8 mouse cellular contexts compared by ENCODE assay signal in genomic region chr5:111178324-111179076, GRCm38 (mm10).
DNase-seq lines count a peak whose midpoint lies in the region; ATAC-seq lines count a peak whose summit lies in the region.

No protein-coding gene starts in this region.

- no peak for DNase-seq in midbrain, embryonic 10.5 days (ENCODE audit: low spot score)
- no peak for DNase-seq in midbrain, embryonic 11.5 days (ENCODE audit: low spot score, missing footprints)
- DNase-seq in lung, postnatal 25 days (ENCODE audit: low spot score), result peak; percentile 77
- DNase-seq in spleen, adult 12 weeks (ENCODE audit: low spot score), result peak; percentile 58
- DNase-seq in cerebellum, adult 9-11 months, result no peak
- no peak for DNase-seq in right cerebral cortex, postnatal 4 days

- H3K4me1 ChIP-seq in midbrain, embryonic 10.5 days, result peaks cover 51% of the 10 kb centered on the region
- H3K4me1 ChIP-seq in midbrain, embryonic 11.5 days (ENCODE audit: control insufficient read depth, insufficient read depth, low read length), result peaks cover 15% of the 10 kb centered on the region
- peaks cover 24% of the 10 kb centered on the region for H3K4me1 ChIP-seq in heart, embryonic 12.5 days (replicated peaks)
- H3K4me1 ChIP-seq in kidney, embryonic 16.5 days (ENCODE audit: insufficient read depth, low read length), result peaks cover 73% of the 10 kb centered on the region

- H3K4me3 ChIP-seq in midbrain, embryonic 10.5 days, result no peak overlapping the region
- H3K4me3 ChIP-seq in midbrain, embryonic 11.5 days (ENCODE audit: low read depth, low read length), result no peak overlapping the region
- H3K4me3 ChIP-seq in heart, embryonic 12.5 days, result no peak overlapping the region
- no peak overlapping the region for H3K4me3 ChIP-seq in kidney, embryonic 16.5 days (ENCODE audit: low read length)

- no peaks in the 10 kb centered on the region for H3K27me3 ChIP-seq in midbrain, embryonic 10.5 days (ENCODE audit: low read depth, poor library complexity, severe bottlenecking)
- H3K27me3 ChIP-seq in midbrain, embryonic 11.5 days (ENCODE audit: control insufficient read depth, insufficient read depth, low read length), result no peaks in the 10 kb centered on the region
- H3K27me3 ChIP-seq in heart, embryonic 12.5 days (replicated peaks), result peaks cover 8% of the 10 kb centered on the region
- no peaks in the 10 kb centered on the region for H3K27me3 ChIP-seq in kidney, embryonic 16.5 days (ENCODE audit: insufficient read depth, low read length)

- no peak for ATAC-seq in midbrain, embryonic 11.5 days (ENCODE audit: low FRiP score)
- no peak for ATAC-seq in heart, embryonic 12.5 days (ENCODE audit: insufficient number of reproducible peaks, low FRiP score)
- peak; percentile 69 for ATAC-seq in kidney, embryonic 16.5 days (ENCODE audit: low FRiP score, low TSS enrichment)

- no peaks in the 10 kb centered on the region for H3K9me3 ChIP-seq in midbrain, embryonic 10.5 days (replicated peaks)
- H3K9me3 ChIP-seq in midbrain, embryonic 11.5 days (ENCODE audit: control insufficient read depth, low read length), result no peaks in the 10 kb centered on the region
- no peaks in the 10 kb centered on the region for H3K9me3 ChIP-seq in heart, embryonic 12.5 days (replicated peaks)
- no peaks in the 10 kb centered on the region for H3K9me3 ChIP-seq in kidney, embryonic 16.5 days (ENCODE audit: low read length)

- no peak overlapping the region for H3K4me2 ChIP-seq in midbrain, embryonic 11.5 days
- no peak overlapping the region for H3K4me2 ChIP-seq in heart, embryonic 12.5 days
- H3K4me2 ChIP-seq in kidney, embryonic 16.5 days (replicated peaks; ENCODE audit: low read depth, low read length), result peak overlapping the region; percentile 42

- H3K9ac ChIP-seq in midbrain, embryonic 11.5 days (ENCODE audit: low read length), result no peak overlapping the region
- H3K9ac ChIP-seq in heart, embryonic 12.5 days, result no peak overlapping the region
- H3K9ac ChIP-seq in kidney, embryonic 16.5 days (replicated peaks; ENCODE audit: low read length), result peak overlapping the region; percentile 47

- H3K27ac ChIP-seq in midbrain, embryonic 10.5 days (replicated peaks), result peak overlapping the region; percentile 47; the same call in 1 of the 2 replicates
- H3K27ac ChIP-seq in midbrain, embryonic 11.5 days (ENCODE audit: low read depth, low read length), result no peak overlapping the region
- H3K27ac ChIP-seq in heart, embryonic 12.5 days (ENCODE audit: poor library complexity, severe bottlenecking), result 0 out of 2 replicates have a peak overlapping the region, but pooled peaks have one; percentile 14
- H3K27ac ChIP-seq in kidney, embryonic 16.5 days (ENCODE audit: low read length), result peak overlapping the region; percentile 90

- H3K36me3 ChIP-seq in midbrain, embryonic 10.5 days, result peaks cover 5% of the 10 kb centered on the region
- H3K36me3 ChIP-seq in midbrain, embryonic 11.5 days (ENCODE audit: control insufficient read depth, insufficient read depth, low read length), result no peaks in the 10 kb centered on the region
- peaks cover 6% of the 10 kb centered on the region for H3K36me3 ChIP-seq in heart, embryonic 12.5 days
- 0 out of 2 replicates have a peak, but pooled peaks cover 3% of the 10 kb centered on the region for H3K36me3 ChIP-seq in kidney, embryonic 16.5 days (ENCODE audit: insufficient read depth, low read length)

- WGBS in midbrain, embryonic 10.5 days, result 72% methylated on average over 21 of the region's 21 CpGs
- 68% methylated on average over 21 of the region's 21 CpGs for WGBS in midbrain, embryonic 11.5 days
- WGBS in heart, embryonic 12.5 days, result 61% methylated on average over 21 of the region's 21 CpGs
- WGBS in kidney, embryonic 16.5 days, result 9% methylated on average over 21 of the region's 21 CpGs

Comparison
In these comparisons a context has a peak if more than half of its experiments do, and no peak if none do; other contexts are left out.
1. DNase-seq: peak in lung, postnatal 25 days (single experiment) and spleen, adult 12 weeks (single experiment); none in midbrain, embryonic 10.5 days (single experiment), midbrain, embryonic 11.5 days (single experiment), cerebellum, adult 9-11 months (single experiment) and right cerebral cortex, postnatal 4 days (single experiment).